Mouse (Mus musculus): ENCODE data around the gene Ap3m1.

Gene Ap3m1

GRCm38 (mm10) chr14:21018977-21019376 lies 33.3 kb downstream of the Ap3m1 start:
- DNase-seq (ENCODE audit: low read depth, low spot score), result peak; percentile 74

DNA sequence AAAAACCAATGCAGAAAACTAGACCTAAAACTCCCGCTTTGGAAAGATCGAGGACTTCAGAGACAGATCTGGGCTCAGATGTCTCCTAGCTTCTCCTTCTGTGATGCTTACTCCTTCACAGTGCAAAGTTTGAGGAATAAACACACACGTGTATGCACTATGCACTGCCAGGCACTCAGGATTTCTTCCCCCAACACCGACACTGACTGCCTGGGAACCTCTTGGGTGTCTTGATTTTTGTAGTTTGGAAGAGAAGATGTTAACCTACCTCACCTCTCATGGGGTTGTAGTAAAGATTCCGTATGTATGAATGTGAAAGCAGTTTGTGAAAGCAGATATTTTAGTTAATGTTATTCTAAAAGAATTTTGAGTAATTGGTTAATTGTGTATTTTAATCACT lies 34.4 kb downstream of the Ap3m1 start:
- DNase-seq (ENCODE audit: low read depth, low spot score), result no peak

DNA sequence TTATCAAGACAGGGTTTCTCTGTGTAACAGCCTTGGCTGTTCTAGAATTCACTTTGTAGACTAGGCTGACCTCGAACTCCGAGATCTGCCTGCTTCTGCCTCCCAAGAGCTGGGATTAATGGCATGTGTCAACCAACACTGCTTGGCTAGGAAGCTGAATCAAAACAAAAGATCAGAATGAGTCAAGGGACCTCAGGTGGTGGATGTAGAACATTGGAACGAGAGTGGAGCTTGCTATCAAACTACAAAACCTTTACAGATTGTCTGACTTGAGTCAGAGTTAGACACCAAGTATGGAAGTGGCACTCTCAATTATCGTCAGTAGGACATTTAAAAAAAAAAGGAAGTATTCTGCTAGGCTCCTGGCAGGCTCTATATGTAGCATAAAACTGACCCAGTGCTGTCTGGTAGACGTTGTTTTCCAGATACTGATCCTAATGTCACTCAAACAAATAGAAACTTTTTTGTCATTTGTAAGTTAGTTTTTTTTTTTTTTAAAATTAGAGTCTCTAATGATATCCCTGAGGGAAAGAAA lies 38.4 kb downstream of the Ap3m1 start:
- no peak for DNase-seq (ENCODE audit: low read depth, low spot score)

DNA sequence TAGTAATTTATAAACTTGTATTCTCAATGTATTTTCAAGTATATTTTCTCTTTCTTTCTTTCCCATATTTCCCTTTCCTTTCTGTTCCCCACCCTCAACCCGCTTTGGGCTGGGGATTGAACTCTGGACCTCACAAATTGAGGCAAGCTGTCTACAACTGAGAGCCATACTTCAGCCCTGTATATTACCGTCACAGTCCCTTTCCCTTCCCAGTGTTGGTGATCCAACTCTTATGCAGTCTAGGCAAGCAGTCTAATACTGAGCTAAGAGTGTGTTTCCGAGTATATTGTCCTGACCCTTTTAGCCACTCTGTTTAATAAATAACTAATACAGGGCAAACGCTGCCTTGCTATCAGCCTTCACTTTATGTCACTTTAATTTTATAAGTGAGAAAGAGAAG lies 52.7 kb downstream of the Ap3m1 start:
- no peak for DNase-seq (ENCODE audit: low read depth, low spot score)

- peak; percentile 13 for DNase-seq (ENCODE audit: low read depth, low spot score)
Measured at GRCm38 (mm10) chr14:20997548-20997947, 54.8 kb downstream of the Ap3m1 start.

DNA sequence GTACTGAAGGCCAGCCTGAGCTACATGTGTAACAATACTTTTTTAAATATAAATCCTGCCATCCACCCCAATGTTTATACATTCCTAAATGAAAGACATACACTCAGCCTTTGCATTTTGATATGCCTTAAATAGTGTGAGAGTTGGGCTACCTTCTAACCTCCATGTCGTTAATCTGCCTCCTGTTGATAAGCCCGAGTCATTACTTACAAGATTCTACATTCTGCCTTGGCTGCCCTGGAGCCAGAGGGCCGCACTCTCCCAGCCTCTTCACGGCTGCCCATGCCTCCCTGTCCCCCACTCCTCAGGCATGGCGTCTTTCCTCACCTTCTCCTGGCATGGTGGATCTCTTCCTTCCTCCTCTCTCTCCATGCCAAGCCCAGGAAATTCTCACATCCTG lies 55.9 kb downstream of the Ap3m1 start:
- no peak for DNase-seq (ENCODE audit: low read depth, low spot score)

DNA sequence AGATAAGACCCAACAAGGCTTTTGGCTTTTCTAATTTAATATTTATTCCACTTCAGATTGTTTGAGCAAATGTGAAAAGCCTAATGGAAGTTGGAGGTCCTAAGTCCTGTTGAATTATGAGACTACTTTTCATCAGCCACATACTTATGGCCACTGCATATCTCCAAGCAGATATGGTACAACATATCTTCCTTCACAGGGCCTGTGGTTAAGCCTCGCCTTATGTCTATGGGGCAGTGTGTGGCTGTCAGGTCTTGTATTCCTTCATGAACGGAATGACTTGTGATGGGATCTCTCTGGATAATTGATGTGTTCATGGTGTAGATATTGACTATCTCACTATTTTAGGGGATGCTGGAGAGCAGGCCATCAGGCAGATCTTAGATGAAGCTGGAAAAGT lies 56.8 kb downstream of the Ap3m1 start:
- DNase-seq (ENCODE audit: low read depth, low spot score), result no peak

- no peak for DNase-seq (ENCODE audit: low read depth, low spot score)
Measured at GRCm38 (mm10) chr14:20994475-20994874, 57.8 kb downstream of the Ap3m1 start.

GRCm38 (mm10) chr14:20993067-20993691 lies 59.1 kb downstream of the Ap3m1 start:
- DNase-seq (ENCODE audit: low read depth, low spot score), result peak; percentile 84

DNA sequence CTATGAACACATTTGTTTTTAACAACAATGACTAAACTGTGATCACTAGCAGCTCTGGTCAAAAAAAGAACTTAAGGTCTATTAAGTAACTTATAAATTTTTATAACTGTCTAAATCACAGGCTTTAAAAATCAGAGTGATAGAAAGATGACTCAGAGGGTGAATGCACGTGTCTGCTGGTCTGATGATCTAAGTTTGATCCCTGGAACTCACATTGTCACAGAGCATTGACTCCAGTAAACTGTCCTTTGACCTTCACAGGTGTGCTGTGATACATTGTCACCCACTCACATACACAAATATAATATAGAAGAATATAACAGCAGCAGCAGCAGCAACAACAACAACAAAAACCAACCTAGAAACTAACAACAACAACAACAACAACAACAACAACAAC lies 60.8 kb downstream of the Ap3m1 start:
- DNase-seq (ENCODE audit: low read depth, low spot score), result no peak

GRCm38 (mm10) chr14:20985482-20985881 lies 66.8 kb downstream of the Ap3m1 start:
- no peak for DNase-seq (ENCODE audit: low read depth, low spot score)

DNA sequence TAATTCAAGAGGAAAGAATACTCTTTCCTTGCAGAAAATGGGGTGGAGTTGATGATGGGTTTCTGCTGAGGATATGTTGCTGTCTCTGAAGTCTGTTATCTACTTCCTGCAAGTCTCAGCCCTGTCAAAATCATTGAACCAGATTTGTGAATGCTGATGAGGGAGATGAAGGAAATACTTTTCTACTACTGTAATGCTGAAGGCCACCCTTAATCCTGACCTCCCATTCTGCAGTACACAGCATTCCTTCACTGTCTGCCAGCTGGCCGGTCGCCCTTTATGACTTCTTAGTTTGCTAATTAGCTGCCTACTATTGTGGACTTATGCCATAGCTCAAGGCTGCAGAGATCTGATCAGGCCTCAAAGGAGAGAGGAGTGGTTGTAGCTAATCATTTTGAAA lies 68.5 kb downstream of the Ap3m1 start:
- peak; percentile 60 for DNase-seq (ENCODE audit: low read depth, low spot score)
